Mouse (Mus musculus): ENCODE results near the gene Plxnb1. TPM values are rescaled to one million over a fixed set of nuclear protein-coding genes. Genes with fewer than 3 reads are reported as not detected.

Plxnb1 gene
- polyA plus RNA-seq, 1 experiment from 2014 or later = 3.0 TPM

GRCm38 (mm10) chr9:109073661-109074573 lies 21.3 kb upstream of the Plxnb1 start, which contains the start of gene Atrip:
Gene Atrip, minus strand, starts transcription at chr9:109074124.
- peak within 1 kb of the TSS; percentile 76 for H3K27ac ChIP-seq (replicated peaks)
- under 1% methylated on average over 57 of the region's 57 CpGs for WGBS
- no peaks in the 10 kb centered on the region for H3K27me3 ChIP-seq (ENCODE audit: control insufficient read depth, insufficient read depth, low read length)
- ATAC-seq (ENCODE audit: low FRiP score, low TSS enrichment) (peak; percentile 98), DNase-seq (ENCODE audit: low spot score) (peak; percentile 94)
- H3K9ac ChIP-seq (ENCODE audit: low read length) = peak within 1 kb of the TSS; percentile 85
- TF ChIP-seq CTCF (IDR thresholded peaks at IDR 0.05; ENCODE audit: low read depth) (no peak), EP300 (optimal IDR thresholded peaks at IDR 0.05) (no peak)
- H3K9me3 ChIP-seq (ENCODE audit: control insufficient read depth, low read length) = no peaks in the 10 kb centered on the region
- H3K4me2 ChIP-seq (replicated peaks; ENCODE audit: low read depth) = peak within 1 kb of the TSS; percentile 75
- H3K4me3 ChIP-seq (ENCODE audit: low read depth, low read length) = peak within 1 kb of the TSS; percentile 75
- H3K4me1 ChIP-seq (replicated peaks; ENCODE audit: control insufficient read depth, insufficient read depth) = peaks cover 5% of the 10 kb centered on the region; the same call in 1 of the 2 replicates
- H3K36me3 ChIP-seq (ENCODE audit: control insufficient read depth, insufficient read depth, low read length) = peaks cover 6% of the 10 kb centered on the region

- H3K4me2 ChIP-seq (replicated peaks; ENCODE audit: low read depth) = no peak overlapping the region
- TF ChIP-seq CTCF (IDR thresholded peaks at IDR 0.05; ENCODE audit: low read depth) = no peak
- TF ChIP-seq EP300 (optimal IDR thresholded peaks at IDR 0.05) = no peak
- 91% methylated on average over 3 of the region's 3 CpGs for WGBS
- no peak overlapping the region for H3K4me3 ChIP-seq (ENCODE audit: low read depth, low read length)
- no peaks in the 10 kb centered on the region for H3K36me3 ChIP-seq (ENCODE audit: control insufficient read depth, insufficient read depth, low read length)
- no peak overlapping the region for H3K9ac ChIP-seq (ENCODE audit: low read length)
- DNase-seq (ENCODE audit: low spot score) = no peak
- H3K4me1 ChIP-seq (replicated peaks; ENCODE audit: control insufficient read depth, insufficient read depth) = no peaks in the 10 kb centered on the region
- no peaks in the 10 kb centered on the region for H3K9me3 ChIP-seq (ENCODE audit: control insufficient read depth, low read length)
- no peak overlapping the region for H3K27ac ChIP-seq (replicated peaks)
- H3K27me3 ChIP-seq (ENCODE audit: control insufficient read depth, insufficient read depth, low read length) = no peaks in the 10 kb centered on the region
- ATAC-seq (ENCODE audit: low FRiP score, low TSS enrichment) = no peak
Measured at GRCm38 (mm10) chr9:109080516-109080915, 14.7 kb upstream of the Plxnb1 start.

GRCm38 (mm10) chr9:109081749-109082123 lies 13.5 kb upstream of the Plxnb1 start:
- peak overlapping the region; percentile 65 for H3K4me2 ChIP-seq (replicated peaks; ENCODE audit: low read depth)
- H3K4me1 ChIP-seq (replicated peaks; ENCODE audit: control insufficient read depth, insufficient read depth) = no peaks in the 10 kb centered on the region
- ATAC-seq (ENCODE audit: low FRiP score, low TSS enrichment) (peak; percentile 13; the same call in 1 of the 2 replicates), DNase-seq (ENCODE audit: low spot score) (peak; percentile 24)
- H3K27ac ChIP-seq (replicated peaks) = peak overlapping the region; percentile 50
- H3K27me3 ChIP-seq (ENCODE audit: control insufficient read depth, insufficient read depth, low read length) = no peaks in the 10 kb centered on the region
- WGBS = 2% methylated on average over 11 of the region's 11 CpGs
- H3K36me3 ChIP-seq (ENCODE audit: control insufficient read depth, insufficient read depth, low read length) = no peaks in the 10 kb centered on the region
- H3K9ac ChIP-seq (ENCODE audit: low read length) = peak overlapping the region; percentile 68
- H3K4me3 ChIP-seq (ENCODE audit: low read depth, low read length) = peak overlapping the region; percentile 60
- TF ChIP-seq EP300 (optimal IDR thresholded peaks at IDR 0.05) (no peak), CTCF (IDR thresholded peaks at IDR 0.05; ENCODE audit: low read depth) (no peak)
- H3K9me3 ChIP-seq (ENCODE audit: control insufficient read depth, low read length) = no peaks in the 10 kb centered on the region

GRCm38 (mm10) chr9:109082124-109082800 lies 12.9 kb upstream of the Plxnb1 start, which contains the start of the genes Ccdc51 and Tma7:
Gene Ccdc51, plus strand, starts transcription at chr9:109082493.
Gene Tma7, minus strand, starts transcription at chr9:109082587.
- H3K9ac ChIP-seq (ENCODE audit: low read length) = peak within 1 kb of the TSS; percentile 68
- H3K36me3 ChIP-seq (ENCODE audit: control insufficient read depth, insufficient read depth, low read length) = no peaks in the 10 kb centered on the region
- WGBS = under 1% methylated on average over 37 of the region's 37 CpGs
- H3K4me2 ChIP-seq (replicated peaks; ENCODE audit: low read depth) = peak within 1 kb of the TSS; percentile 65
- peak within 1 kb of the TSS; percentile 50 for H3K27ac ChIP-seq (replicated peaks)
- H3K9me3 ChIP-seq (ENCODE audit: control insufficient read depth, low read length) = no peaks in the 10 kb centered on the region
- no peak for TF ChIP-seq EP300 (optimal IDR thresholded peaks at IDR 0.05)
- H3K27me3 ChIP-seq (ENCODE audit: control insufficient read depth, insufficient read depth, low read length) = no peaks in the 10 kb centered on the region
- peak within 1 kb of the TSS; percentile 60 for H3K4me3 ChIP-seq (ENCODE audit: low read depth, low read length)
- ATAC-seq (ENCODE audit: low FRiP score, low TSS enrichment) (peak; percentile 96), DNase-seq (ENCODE audit: low spot score) (peak; percentile 88)
- H3K4me1 ChIP-seq (replicated peaks; ENCODE audit: control insufficient read depth, insufficient read depth) = no peaks in the 10 kb centered on the region

- DNase-seq (ENCODE audit: low spot score) (peak; percentile 59), ATAC-seq (ENCODE audit: low FRiP score, low TSS enrichment) (no peak)
- H3K4me1 ChIP-seq (replicated peaks; ENCODE audit: control insufficient read depth, insufficient read depth) = no peaks in the 10 kb centered on the region
- H3K9me3 ChIP-seq (ENCODE audit: control insufficient read depth, low read length) = no peaks in the 10 kb centered on the region
- no peak overlapping the region for H3K27ac ChIP-seq (replicated peaks)
- H3K9ac ChIP-seq (ENCODE audit: low read length) = no peak overlapping the region
- no peak overlapping the region for H3K4me2 ChIP-seq (replicated peaks; ENCODE audit: low read depth)
- no peaks in the 10 kb centered on the region for H3K27me3 ChIP-seq (ENCODE audit: control insufficient read depth, insufficient read depth, low read length)
- no peak overlapping the region for H3K4me3 ChIP-seq (ENCODE audit: low read depth, low read length)
- TF ChIP-seq CTCF (IDR thresholded peaks at IDR 0.05; ENCODE audit: low read depth) = peak; percentile 79
- no peak for TF ChIP-seq EP300 (optimal IDR thresholded peaks at IDR 0.05)
- 20% methylated on average over 2 of the region's 2 CpGs for WGBS
- no peaks in the 10 kb centered on the region for H3K36me3 ChIP-seq (ENCODE audit: control insufficient read depth, insufficient read depth, low read length)
Measured at GRCm38 (mm10) chr9:109084922-109085321, 10.3 kb upstream of the Plxnb1 start.
